Mouse (Mus musculus): ENCODE data around the gene Dglucy. TPM values are rescaled to one million over a fixed set of nuclear protein-coding genes. Genes with fewer than 3 reads are reported as not detected.
A peak's percentile ranks its signal among the peaks of the same experiment; 100 is the strongest.

Dglucy gene
- polyA plus RNA-seq (2012; rRNA removed), result 7.4 and 7.5 TPM in 2 replicates

- DNase-seq, result peak; percentile 86 to 90
- Histone ChIP-seq H3K4me3 (replicated peaks; ENCODE audit: insufficient read depth, low read depth, low read length) (peak within 1 kb of the TSS; percentile 44), H3K27me3 (ENCODE audit: control insufficient read depth, insufficient read depth, low read length) (no peaks in the 10 kb centered on the region), H3K27ac (ENCODE audit: insufficient read depth, low read length) (peak within 1 kb of the TSS; percentile 49), H3K4me1 (ENCODE audit: control insufficient read depth, insufficient read depth, low read length) (peaks cover 8% of the 10 kb centered on the region)
- TF ChIP-seq POLR2A (IDR thresholded peaks at IDR 0.05; ENCODE audit: borderline replicate concordance, insufficient read depth, low read length), result peak; percentile 85
- no peak for TF ChIP-seq CTCF (IDR thresholded peaks at IDR 0.05; ENCODE audit: borderline replicate concordance, insufficient read depth, low read depth, low read length)
- WGBS, result 7% methylated on average over 12 of the region's 12 CpGs
Observed at GRCm38 (mm10) chr12:100778934-100779865, at the start of gene Dglucy. Dglucy (plus strand) TSS chr12:100779057.

GRCm38 (mm10) chr12:100735156-100735555, 43.7 kb upstream of the Dglucy start:
- WGBS, result 44% methylated on average over 5 of the region's 5 CpGs
- DNase-seq, result peak; percentile 33 to 64
- no peak overlapping the region for H3K4me3 ChIP-seq (replicated peaks; ENCODE audit: insufficient read depth, low read depth, low read length)
- no peaks in the 10 kb centered on the region for H3K27me3 ChIP-seq (ENCODE audit: control insufficient read depth, insufficient read depth, low read length)
- H3K27ac ChIP-seq (ENCODE audit: insufficient read depth, low read length), result no peak overlapping the region
- peaks cover 6% of the 10 kb centered on the region; the same call in 1 of the 2 replicates for H3K4me1 ChIP-seq (ENCODE audit: control insufficient read depth, insufficient read depth, low read length)
- no peak for TF ChIP-seq CTCF (IDR thresholded peaks at IDR 0.05; ENCODE audit: borderline replicate concordance, insufficient read depth, low read depth, low read length)
- no peak for TF ChIP-seq POLR2A (IDR thresholded peaks at IDR 0.05; ENCODE audit: borderline replicate concordance, insufficient read depth, low read length)

GRCm38 (mm10) chr12:100735581-100735980, 43.3 kb upstream of the Dglucy start:
- peak; percentile 31 to 72 for DNase-seq
- Histone ChIP-seq H3K27ac (ENCODE audit: insufficient read depth, low read length) (no peak overlapping the region), H3K4me3 (replicated peaks; ENCODE audit: insufficient read depth, low read depth, low read length) (no peak overlapping the region), H3K27me3 (ENCODE audit: control insufficient read depth, insufficient read depth, low read length) (no peaks in the 10 kb centered on the region), H3K4me1 (ENCODE audit: control insufficient read depth, insufficient read depth, low read length) (peaks cover 6% of the 10 kb centered on the region; the same call in 1 of the 2 replicates)
- TF ChIP-seq POLR2A (IDR thresholded peaks at IDR 0.05; ENCODE audit: borderline replicate concordance, insufficient read depth, low read length), result no peak
- TF ChIP-seq CTCF (IDR thresholded peaks at IDR 0.05; ENCODE audit: borderline replicate concordance, insufficient read depth, low read depth, low read length), result no peak
- WGBS, result 26% methylated on average over 2 of the region's 2 CpGs

- no peak for TF ChIP-seq POLR2A (IDR thresholded peaks at IDR 0.05; ENCODE audit: borderline replicate concordance, insufficient read depth, low read length)
- TF ChIP-seq CTCF (IDR thresholded peaks at IDR 0.05; ENCODE audit: borderline replicate concordance, insufficient read depth, low read depth, low read length), result no peak
- Histone ChIP-seq H3K4me1 (ENCODE audit: control insufficient read depth, insufficient read depth, low read length) (peaks cover 6% of the 10 kb centered on the region; the same call in 1 of the 2 replicates), H3K4me3 (replicated peaks; ENCODE audit: insufficient read depth, low read depth, low read length) (no peak overlapping the region), H3K27ac (ENCODE audit: insufficient read depth, low read length) (no peak overlapping the region), H3K27me3 (ENCODE audit: control insufficient read depth, insufficient read depth, low read length) (no peaks in the 10 kb centered on the region)
- 27% methylated on average over 3 of the region's 3 CpGs for WGBS
- no peak for DNase-seq
Observed at GRCm38 (mm10) chr12:100738498-100738897, 40.4 kb upstream of the Dglucy start.

- Histone ChIP-seq H3K27me3 (ENCODE audit: control insufficient read depth, insufficient read depth, low read length) (no peaks in the 10 kb centered on the region), H3K4me3 (replicated peaks; ENCODE audit: insufficient read depth, low read depth, low read length) (no peak overlapping the region), H3K4me1 (ENCODE audit: control insufficient read depth, insufficient read depth, low read length) (peaks cover 6% of the 10 kb centered on the region; the same call in 1 of the 2 replicates), H3K27ac (ENCODE audit: insufficient read depth, low read length) (no peak overlapping the region)
- no peak for TF ChIP-seq POLR2A (IDR thresholded peaks at IDR 0.05; ENCODE audit: borderline replicate concordance, insufficient read depth, low read length)
- no peak for TF ChIP-seq CTCF (IDR thresholded peaks at IDR 0.05; ENCODE audit: borderline replicate concordance, insufficient read depth, low read depth, low read length)
- WGBS, result 80% methylated on average over 4 of the region's 4 CpGs
- no peak for DNase-seq
Observed at GRCm38 (mm10) chr12:100739011-100739570, 39.8 kb upstream of the Dglucy start.

GRCm38 (mm10) chr12:100740313-100740712, 38.5 kb upstream of the Dglucy start:
- no peaks in the 10 kb centered on the region for H3K27me3 ChIP-seq (ENCODE audit: control insufficient read depth, insufficient read depth, low read length)
- H3K27ac ChIP-seq (ENCODE audit: insufficient read depth, low read length), result no peak overlapping the region
- no peak overlapping the region for H3K4me3 ChIP-seq (replicated peaks; ENCODE audit: insufficient read depth, low read depth, low read length)
- 98% methylated on average over 5 of the region's 5 CpGs for WGBS
- no peak for TF ChIP-seq POLR2A (IDR thresholded peaks at IDR 0.05; ENCODE audit: borderline replicate concordance, insufficient read depth, low read length)
- no peak for TF ChIP-seq CTCF (IDR thresholded peaks at IDR 0.05; ENCODE audit: borderline replicate concordance, insufficient read depth, low read depth, low read length)
- peaks cover under 1% of the 10 kb centered on the region; the same call in 1 of the 2 replicates for H3K4me1 ChIP-seq (ENCODE audit: control insufficient read depth, insufficient read depth, low read length)
- no peak for DNase-seq

- no peak for DNase-seq
- Histone ChIP-seq H3K27ac (ENCODE audit: insufficient read depth, low read length) (no peak overlapping the region), H3K27me3 (ENCODE audit: control insufficient read depth, insufficient read depth, low read length) (no peaks in the 10 kb centered on the region), H3K4me1 (ENCODE audit: control insufficient read depth, insufficient read depth, low read length) (no peaks in the 10 kb centered on the region), H3K4me3 (replicated peaks; ENCODE audit: insufficient read depth, low read depth, low read length) (no peak overlapping the region)
- TF ChIP-seq POLR2A (IDR thresholded peaks at IDR 0.05; ENCODE audit: borderline replicate concordance, insufficient read depth, low read length) (no peak), CTCF (IDR thresholded peaks at IDR 0.05; ENCODE audit: borderline replicate concordance, insufficient read depth, low read depth, low read length) (no peak)
- 71% methylated on average over 2 of the region's 2 CpGs for WGBS
Observed at GRCm38 (mm10) chr12:100742468-100742867, 36.4 kb upstream of the Dglucy start.

Measured in cerebellum, adult 2 months (tissue).